Mouse (Mus musculus): ENCODE measurements around the gene S100a6.
A peak's percentile ranks its signal among the peaks of the same experiment; 100 is the strongest.

The S100a6 gene

GRCm38 (mm10) chr3:90612728-90613291 is at the start of gene S100a6:
TSS of gene S100a6 (plus strand) at chr3:90612882.
- DNase-seq (ENCODE audit: low spot score in 2 of 2) = peak; percentile 78 to 85

- DNase-seq (ENCODE audit: low spot score in 2 of 2) = no peak
These were observed 38.0 kb upstream of the S100a6 start for GRCm38 (mm10) chr3:90574691-90575090.

- DNase-seq (ENCODE audit: low spot score in 2 of 2) = no peak
These were observed 37.4 kb upstream of the S100a6 start for GRCm38 (mm10) chr3:90575320-90575719.

GRCm38 (mm10) chr3:90576351-90577001 is 36.2 kb upstream of the S100a6 start:
- DNase-seq (ENCODE audit: low spot score in 2 of 2) = no peak

DNA sequence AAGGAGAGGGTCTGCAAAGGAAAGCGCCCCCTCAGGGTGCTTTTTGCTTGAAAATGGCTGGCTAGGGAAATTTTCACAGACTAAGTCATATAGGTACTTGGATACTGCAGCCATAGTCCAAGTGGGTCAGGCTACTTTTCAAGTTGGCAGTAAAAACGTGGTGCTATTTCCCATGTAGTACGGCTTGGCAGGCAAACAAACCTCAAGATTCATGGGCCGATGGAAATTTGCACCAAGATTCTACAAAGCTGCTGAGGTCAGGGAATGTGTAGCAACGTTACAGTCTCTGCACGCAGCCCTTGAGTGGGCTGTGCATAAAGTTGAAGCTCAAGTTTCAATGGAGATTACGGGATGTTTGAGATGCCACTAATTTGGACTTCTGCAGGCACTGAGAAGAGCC is 33.2 kb upstream of the S100a6 start:
- DNase-seq (ENCODE audit: low spot score in 2 of 2) = no peak

- DNase-seq (ENCODE audit: low spot score in 2 of 2) = no peak
These were observed 31.5 kb upstream of the S100a6 start for GRCm38 (mm10) chr3:90581141-90581540.

DNA sequence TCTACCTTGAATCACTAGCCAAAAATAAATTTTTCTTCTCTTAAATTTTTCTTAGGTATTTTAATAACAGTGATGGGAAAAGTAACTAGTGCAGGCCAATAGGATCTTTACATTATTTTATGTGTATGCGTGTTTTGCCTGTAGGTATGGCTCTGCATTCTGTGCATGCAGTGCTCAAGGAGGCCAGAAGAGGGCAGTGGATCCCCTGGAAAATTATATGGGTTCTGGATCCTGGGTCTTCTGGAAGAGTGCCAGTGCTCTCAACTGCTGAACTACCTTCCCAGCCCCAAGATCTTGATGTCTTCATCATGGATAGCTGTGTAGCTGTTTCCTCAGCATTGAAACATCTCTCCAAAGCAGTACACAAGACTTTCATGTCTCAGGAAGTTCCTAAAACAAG is 30.5 kb upstream of the S100a6 start:
- no peak for DNase-seq (ENCODE audit: low spot score in 2 of 2)

DNA sequence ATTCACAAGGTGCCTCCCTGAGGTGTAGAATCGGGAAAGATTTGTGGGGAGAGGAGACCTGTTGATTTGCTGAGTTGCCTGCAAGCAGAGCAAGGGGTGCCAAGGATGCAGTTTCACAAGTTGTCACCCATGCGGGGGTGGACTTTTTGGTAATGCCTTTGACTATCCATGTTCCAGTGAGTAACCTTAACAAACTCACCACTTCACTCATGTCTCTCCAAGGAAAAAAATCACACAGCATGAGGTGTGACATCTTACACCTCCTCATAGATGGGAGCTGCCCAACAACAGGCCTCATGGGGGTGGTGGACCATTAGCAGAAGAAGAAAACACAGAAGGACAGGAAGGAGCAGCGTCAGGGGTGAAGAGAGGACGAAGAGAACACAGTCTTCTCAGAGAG is 30.1 kb upstream of the S100a6 start:
- DNase-seq (ENCODE audit: low spot score in 2 of 2) = no peak

GRCm38 (mm10) chr3:90583893-90584292 is 28.8 kb upstream of the S100a6 start:
- DNase-seq (ENCODE audit: low spot score in 2 of 2) = no peak

GRCm38 (mm10) chr3:90585595-90585994 is 27.1 kb upstream of the S100a6 start:
- DNase-seq (ENCODE audit: low spot score in 2 of 2) = peak; percentile 60 to 73

DNA sequence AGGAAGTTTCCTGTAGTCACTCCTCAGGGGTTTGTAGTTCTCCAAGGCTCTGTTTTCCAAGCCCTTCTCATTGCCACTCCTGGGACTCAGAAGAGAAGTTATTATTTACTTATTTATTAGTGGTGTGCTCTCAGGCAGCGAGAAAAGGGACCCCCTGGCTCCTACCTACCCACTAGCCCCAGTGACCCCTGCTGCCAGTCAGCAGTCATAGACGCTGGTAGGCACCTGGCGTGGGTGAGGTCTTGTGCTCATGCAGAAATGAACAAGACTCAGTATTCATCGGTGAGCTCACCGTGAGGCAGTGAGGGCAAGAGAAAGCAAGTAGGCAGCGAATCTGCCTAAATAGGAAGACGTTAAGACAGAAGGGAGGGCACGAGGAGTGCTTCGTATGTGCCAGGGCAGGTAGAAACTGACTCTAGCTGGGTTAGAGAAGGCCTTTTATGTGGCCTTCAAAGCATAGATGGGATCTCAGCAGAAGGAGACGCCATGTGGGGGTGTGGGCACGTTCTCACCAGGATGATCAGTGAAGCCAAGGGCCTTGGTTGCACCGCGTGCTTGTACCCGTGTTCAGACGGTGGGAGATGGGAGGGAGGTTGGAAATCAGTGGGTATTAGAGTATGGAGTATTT is 26.6 kb upstream of the S100a6 start:
- peak; percentile 37 to 45 for DNase-seq (ENCODE audit: low spot score in 2 of 2)

DNA sequence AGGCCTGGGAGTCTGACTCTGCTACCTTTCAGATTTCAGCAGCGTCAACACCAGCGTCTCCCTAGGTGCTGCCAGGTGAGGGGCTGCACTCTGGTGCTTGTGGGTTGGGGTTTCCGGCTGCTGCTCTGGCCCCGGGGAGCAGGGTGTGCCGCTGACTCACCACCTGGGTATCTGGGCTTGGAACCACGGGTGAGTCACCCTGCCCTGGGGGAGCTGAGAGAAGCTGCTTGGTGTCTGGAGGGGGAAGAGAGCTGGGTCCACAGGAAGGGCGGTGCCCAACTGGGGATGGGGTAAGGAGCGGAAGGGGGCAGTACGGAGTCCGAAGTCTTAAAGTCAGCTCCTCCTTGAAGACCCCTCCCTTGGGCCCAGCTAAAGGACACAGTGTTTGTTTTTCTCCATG is 25.8 kb upstream of the S100a6 start:
- peak; percentile 96 to 98 for DNase-seq (ENCODE audit: low spot score in 2 of 2)

GRCm38 (mm10) chr3:90587361-90588101 is 25.2 kb upstream of the S100a6 start:
- DNase-seq (ENCODE audit: low spot score in 2 of 2) = peak; percentile 61 to 65

DNA sequence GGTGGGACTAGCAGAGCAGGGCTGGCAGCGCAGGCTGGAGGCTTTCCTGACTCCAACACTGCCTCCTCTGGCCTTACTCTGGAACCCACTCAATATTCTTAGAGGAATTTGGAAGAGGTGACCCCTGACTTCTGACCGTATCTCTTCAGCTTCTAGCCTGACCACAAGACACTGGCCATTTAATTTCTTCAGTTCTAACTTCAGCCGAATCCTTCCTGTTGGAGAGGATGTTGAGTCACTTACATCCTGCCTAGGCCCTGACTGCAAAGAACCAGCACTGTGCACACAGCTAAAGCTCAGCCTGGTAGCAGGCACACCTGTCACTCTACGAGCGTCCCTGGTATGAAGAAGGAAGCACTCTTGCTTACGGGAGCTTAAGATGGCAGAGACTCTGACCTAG is 23.3 kb upstream of the S100a6 start:
- DNase-seq (ENCODE audit: low spot score in 2 of 2) = peak; percentile 63 to 69

DNA sequence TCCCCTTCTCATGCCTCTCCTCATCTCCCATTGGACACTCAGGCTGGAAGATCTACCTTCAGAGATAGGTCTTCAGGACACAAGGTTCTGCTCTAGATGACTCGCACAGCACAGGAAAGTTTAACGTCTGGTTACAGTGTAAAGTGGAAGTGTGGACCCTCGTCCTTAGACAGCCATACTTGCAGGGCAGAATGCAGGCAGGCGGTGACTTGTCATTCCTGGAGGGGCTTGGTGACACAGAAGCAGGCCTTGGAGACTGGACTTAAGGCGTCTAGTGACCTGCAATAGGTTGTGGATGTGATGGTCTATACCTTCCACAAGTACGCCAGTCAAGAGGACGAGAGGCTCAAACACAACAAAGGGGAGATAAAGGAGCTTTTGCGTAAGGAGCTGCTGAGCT is 22.7 kb upstream of the S100a6 start, which contains the start of gene S100a2:
Gene S100a2 (plus strand): TSS at position 301 of the 400 bp plus-strand sequence.
- no peak for DNase-seq (ENCODE audit: low spot score in 2 of 2)

- DNase-seq (ENCODE audit: low spot score in 2 of 2) = no peak
These were observed 18.2 kb upstream of the S100a6 start for GRCm38 (mm10) chr3:90594466-90594865.

DNA sequence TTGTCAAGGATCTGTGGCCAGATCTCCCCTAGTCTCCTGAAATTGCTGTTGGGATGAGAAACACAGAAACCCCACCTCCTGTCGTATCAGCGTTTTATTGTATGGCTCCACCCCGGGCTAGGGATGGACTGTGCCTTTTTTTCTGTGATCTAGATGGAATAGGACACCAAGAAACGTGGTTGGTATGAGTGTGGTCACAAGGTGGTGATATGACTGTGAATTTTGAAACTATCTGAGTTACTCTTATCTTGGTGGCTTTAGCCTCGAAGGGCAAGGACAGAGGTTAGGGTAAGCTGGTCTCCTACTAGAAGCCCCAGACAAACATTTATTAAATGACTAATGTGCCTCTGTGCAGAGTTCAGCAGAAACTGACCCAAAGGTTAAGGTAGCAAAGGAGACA is 17.1 kb upstream of the S100a6 start:
- no peak for DNase-seq (ENCODE audit: low spot score in 2 of 2)

DNA sequence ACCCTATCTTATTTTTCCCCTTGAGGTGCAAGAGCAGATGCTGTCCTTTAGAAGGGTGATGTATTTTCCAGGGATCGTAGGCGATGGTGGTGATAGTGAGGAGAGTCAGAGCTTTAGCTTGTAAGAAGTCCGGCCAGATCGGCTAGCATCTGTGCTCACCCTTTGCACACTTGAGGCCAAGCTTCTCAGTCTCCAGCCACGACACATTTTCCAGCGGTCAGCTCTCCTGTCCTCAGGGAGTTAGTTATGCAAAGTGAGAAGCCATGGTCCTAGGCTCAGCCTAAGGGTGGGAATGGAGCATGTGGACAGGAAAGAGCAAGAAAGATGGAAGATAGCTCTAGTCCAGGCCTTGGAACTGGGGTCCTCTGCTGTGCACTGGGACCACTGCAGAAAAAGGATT is 15.9 kb upstream of the S100a6 start:
- DNase-seq (ENCODE audit: low spot score in 2 of 2) = no peak

DNA sequence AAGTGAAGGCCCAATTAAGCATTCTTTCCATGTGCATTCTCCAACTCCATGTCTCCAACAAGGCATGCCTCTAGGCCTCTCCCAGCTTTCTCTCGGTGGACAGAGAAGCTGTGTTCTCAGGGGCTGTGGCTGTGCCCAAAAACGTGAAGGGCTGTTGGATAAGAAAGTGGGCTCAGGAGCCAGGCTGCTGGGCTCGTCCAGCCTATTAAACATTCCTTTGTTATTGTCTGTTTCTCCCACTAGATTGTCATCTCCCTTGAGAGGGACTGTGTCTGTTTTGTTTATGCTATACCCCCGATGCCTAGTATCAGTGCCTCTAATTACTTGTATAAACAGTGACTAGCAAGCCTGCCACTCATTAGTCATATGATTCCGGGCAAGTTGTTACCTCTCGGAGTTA is 14.9 kb upstream of the S100a6 start:
- DNase-seq (ENCODE audit: low spot score in 2 of 2) = no peak

DNA sequence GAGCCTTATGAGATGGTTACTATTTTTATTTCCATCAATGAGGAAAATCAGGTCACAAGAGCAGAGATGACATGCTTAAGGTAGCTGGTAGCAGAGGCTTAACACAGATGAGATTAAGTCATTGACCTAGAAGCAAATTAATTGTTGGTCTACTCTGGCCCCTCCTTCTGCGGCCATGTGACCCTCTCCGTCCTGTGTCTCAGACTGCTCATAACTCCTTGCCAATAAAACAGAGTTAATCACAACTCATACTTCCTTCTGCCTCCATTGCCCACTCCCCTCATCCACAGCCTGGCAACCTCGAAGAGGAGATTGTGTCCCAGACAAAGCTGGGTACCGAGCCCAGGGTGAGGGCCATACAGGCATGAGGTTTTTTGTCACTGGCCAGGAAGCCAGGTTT is 14.5 kb upstream of the S100a6 start:
- DNase-seq (ENCODE audit: low spot score in 2 of 2) = peak in 1 of 2 experiments; percentile 32

GRCm38 (mm10) chr3:90599401-90599800 is 13.3 kb upstream of the S100a6 start:
- DNase-seq (ENCODE audit: low spot score in 2 of 2) = no peak

- DNase-seq (ENCODE audit: low spot score in 2 of 2) = no peak
These were observed 12.6 kb upstream of the S100a6 start for GRCm38 (mm10) chr3:90600036-90600435.
